Mouse (Mus musculus): ENCODE measurements at regions not wholly inside any gene's neighbourhood (a gene's known extent, or its start where the extent isn't known, plus 50 kb on each side); places are given as distances from the start of the nearest gene placed in this dataset.
"Not testable (repeated sequence)": the region's sequence is repeated elsewhere in the genome, so short reads cannot be mapped to it uniquely, and the experiment has no call there.

DNA sequence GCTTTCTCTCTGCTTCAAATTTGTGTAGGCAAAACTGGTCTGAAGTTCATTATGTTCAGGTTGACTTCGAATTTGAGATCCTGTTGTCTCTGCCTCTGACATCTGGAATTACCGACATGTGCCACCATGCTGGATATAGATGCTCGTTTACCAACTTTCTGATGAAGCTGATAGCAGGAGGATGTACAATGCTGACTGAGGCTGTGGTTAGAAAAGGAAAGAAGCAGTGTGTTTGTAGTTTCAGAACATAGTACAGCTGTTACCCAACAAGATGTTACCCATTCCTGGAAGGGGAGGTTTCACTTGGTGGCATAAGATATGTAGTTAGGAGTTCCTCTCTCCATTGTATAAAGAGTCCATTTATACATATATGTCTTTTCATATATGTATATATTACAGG is 730.5 kb downstream of the Dad1 start:
- TF ChIP-seq POLR2A, CTCF (IDR thresholded peaks at IDR 0.05; ENCODE audit: insufficient read depth, low read depth, low read length): not testable (repeated sequence)

Data from olfactory bulb, adult 2 months (tissue).